Mouse (Mus musculus): ENCODE measurements around the gene Pxdc1. TPM values are rescaled to one million over a fixed set of nuclear protein-coding genes. Genes with fewer than 3 reads are reported as not detected.

The Pxdc1 gene
- polyA plus RNA-seq (2015; fragmentation: Nextera tagmentation; extraction: Ambion mirVana): 19.1 and 19.9 TPM in 2 replicates

DNA sequence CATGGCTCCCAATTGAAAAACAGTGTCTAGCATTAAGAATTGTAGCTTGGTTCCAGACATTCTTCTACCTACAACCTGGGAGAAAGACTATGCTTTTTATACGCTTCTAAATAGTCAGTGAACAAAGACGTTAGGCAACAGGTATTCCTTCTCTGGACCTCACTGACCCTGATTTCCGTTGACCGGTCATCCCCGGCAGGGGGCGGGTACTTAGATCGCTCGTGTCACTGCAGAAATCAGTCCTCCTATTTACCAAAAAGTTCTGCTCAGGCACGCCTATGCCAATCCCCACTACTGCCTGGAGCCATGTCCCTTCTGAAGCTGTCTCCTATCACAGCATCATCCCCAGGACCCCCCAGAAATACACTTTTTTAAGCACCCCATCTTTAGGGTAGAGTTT is at the start of gene Pxdc1:
TSS of gene Pxdc1 (minus strand) at position 96 of the 400 bp plus-strand sequence.
- peaks cover 39% of the 10 kb centered on the region for H3K4me1 ChIP-seq (replicated peaks)
- peak within 1 kb of the TSS; percentile 74 for H3K9ac ChIP-seq
- peak within 1 kb of the TSS; percentile 92 for H3K4me2 ChIP-seq
- peaks cover 4% of the 10 kb centered on the region; the same call in 1 of the 2 replicates for H3K27me3 ChIP-seq
- H3K27ac ChIP-seq: peak within 1 kb of the TSS; percentile 88
- no peaks in the 10 kb centered on the region for H3K9me3 ChIP-seq (replicated peaks)
- H3K36me3 ChIP-seq: no peaks in the 10 kb centered on the region
- 5% methylated on average over 9 of the region's 9 CpGs for WGBS
- ATAC-seq (replicated peaks; ENCODE audit: insufficient number of reproducible peaks, insufficient read depth, low FRiP score, low read depth): no peak
- peak within 1 kb of the TSS; percentile 67 for H3K4me3 ChIP-seq

DNA sequence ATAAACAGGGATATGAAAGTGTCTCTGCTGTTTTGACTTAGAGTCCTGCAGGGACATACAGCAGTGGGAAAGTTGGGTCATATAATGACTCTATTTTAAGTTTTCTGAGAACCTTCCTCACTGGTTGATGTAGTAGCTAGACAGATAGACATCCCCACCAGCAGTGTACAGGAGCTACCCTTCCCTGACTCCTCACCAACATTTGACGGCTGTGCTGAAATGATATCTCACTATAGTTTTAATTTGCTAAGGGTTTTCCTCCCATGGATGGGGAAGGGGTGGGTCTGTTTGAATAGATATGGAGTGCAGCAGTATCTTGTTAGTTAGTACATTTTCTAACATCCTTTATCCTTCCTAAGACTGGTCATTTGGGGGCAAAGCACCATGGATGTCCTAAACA is 47.3 kb upstream of the Pxdc1 start:
- Histone ChIP-seq H3K9ac (no peak overlapping the region), H3K27me3 (no peaks in the 10 kb centered on the region), H3K9me3 (replicated peaks) (no peaks in the 10 kb centered on the region), H3K4me3 (no peak overlapping the region), H3K4me1 (replicated peaks) (no peaks in the 10 kb centered on the region), H3K4me2 (no peak overlapping the region), H3K27ac (no peak overlapping the region), H3K36me3 (no peaks in the 10 kb centered on the region)
- WGBS: 65% methylated on average over 1 of the region's 1 CpGs
- ATAC-seq (replicated peaks; ENCODE audit: insufficient number of reproducible peaks, insufficient read depth, low FRiP score, low read depth): no peak

DNA sequence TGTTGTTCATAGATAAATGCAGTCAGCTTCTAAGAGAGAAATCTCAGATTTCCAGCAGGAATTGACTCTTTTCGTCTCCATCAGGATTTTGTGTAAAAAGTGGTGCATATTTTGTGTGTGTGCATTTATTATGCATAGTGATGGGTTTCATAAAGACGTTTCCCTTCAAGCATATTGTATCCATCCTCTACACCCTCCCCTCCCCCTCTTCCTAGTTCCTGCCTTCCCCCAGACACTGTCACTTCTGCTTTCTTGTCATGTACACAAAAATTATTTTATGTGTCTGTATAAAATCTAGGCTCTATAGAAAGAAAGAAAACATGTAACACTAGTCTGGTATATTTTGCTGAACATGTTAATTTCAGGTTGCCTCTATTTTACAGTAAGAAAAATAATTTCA is 46.8 kb upstream of the Pxdc1 start:
- H3K27me3 ChIP-seq: no peaks in the 10 kb centered on the region
- no peaks in the 10 kb centered on the region for H3K9me3 ChIP-seq (replicated peaks)
- H3K36me3 ChIP-seq: no peaks in the 10 kb centered on the region
- no peak overlapping the region for H3K27ac ChIP-seq
- no peak overlapping the region for H3K4me2 ChIP-seq
- H3K4me1 ChIP-seq (replicated peaks): no peaks in the 10 kb centered on the region
- H3K9ac ChIP-seq: no peak overlapping the region
- no peak for ATAC-seq (replicated peaks; ENCODE audit: insufficient number of reproducible peaks, insufficient read depth, low FRiP score, low read depth)
- no peak overlapping the region for H3K4me3 ChIP-seq
- 63% methylated on average over 2 of the region's 2 CpGs for WGBS

DNA sequence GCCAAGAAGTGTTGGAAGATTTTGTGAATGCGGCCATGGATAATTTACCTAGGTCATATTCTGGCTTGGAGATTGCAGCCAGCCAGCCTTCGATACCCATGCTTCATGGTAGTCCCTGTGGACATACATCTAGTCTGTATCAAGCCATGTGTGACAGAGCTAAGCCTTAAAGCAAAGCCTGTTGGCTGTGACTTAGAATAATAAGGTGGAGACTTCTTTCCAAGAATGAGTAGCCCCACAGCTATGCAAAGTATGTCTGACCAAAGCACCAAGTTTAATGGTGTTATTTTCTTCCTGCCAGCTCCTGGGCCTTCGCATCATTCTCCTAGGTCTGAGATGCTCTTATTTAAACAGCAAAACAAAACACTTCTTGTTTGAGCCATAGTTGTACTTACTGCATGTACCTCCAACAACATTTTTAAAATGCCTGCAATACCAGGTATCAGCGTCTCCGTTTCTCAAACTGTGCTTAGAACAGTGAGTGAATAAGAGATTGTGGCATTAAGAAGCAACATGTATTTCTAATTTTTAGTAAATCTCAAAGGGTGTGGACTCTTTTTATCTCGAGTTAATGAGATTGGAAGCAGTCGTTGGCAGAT is 43.5 kb upstream of the Pxdc1 start:
- no peak overlapping the region for H3K27ac ChIP-seq
- no peak overlapping the region for H3K4me3 ChIP-seq
- H3K9me3 ChIP-seq (replicated peaks): no peaks in the 10 kb centered on the region
- H3K36me3 ChIP-seq: no peaks in the 10 kb centered on the region
- H3K9ac ChIP-seq: no peak overlapping the region
- no peak for ATAC-seq (replicated peaks; ENCODE audit: insufficient number of reproducible peaks, insufficient read depth, low FRiP score, low read depth)
- WGBS: 64% methylated on average over 7 of the region's 7 CpGs
- H3K4me1 ChIP-seq (replicated peaks): 0 out of 2 replicates have a peak, but pooled peaks cover 2% of the 10 kb centered on the region
- no peak overlapping the region for H3K4me2 ChIP-seq
- H3K27me3 ChIP-seq: no peaks in the 10 kb centered on the region

DNA sequence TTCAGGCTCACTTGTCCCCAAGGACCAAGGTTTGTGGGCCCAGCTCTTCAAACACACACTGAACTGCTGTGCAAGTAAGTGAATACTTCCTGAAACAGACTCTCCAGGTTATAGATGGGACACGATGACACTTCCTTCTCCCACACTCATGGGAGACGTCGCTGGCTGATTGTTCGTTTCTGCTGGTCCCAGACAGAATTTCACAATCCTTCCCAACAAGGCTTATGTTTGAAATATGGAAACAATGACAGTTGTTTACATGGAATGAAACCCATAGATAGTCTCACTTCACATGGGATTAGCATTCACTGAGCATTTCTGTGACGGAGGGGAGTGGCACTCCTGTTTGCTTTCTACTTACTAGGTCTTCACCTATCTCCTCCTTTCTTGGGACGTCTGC is 39.8 kb upstream of the Pxdc1 start:
- Histone ChIP-seq H3K4me3 (no peak overlapping the region), H3K27me3 (no peaks in the 10 kb centered on the region), H3K4me1 (replicated peaks) (peaks cover 2% of the 10 kb centered on the region; the same call in 1 of the 2 replicates), H3K36me3 (no peaks in the 10 kb centered on the region), H3K27ac (no peak overlapping the region), H3K4me2 (no peak overlapping the region), H3K9ac (no peak overlapping the region), H3K9me3 (replicated peaks) (no peaks in the 10 kb centered on the region)
- no peak for ATAC-seq (replicated peaks; ENCODE audit: insufficient number of reproducible peaks, insufficient read depth, low FRiP score, low read depth)
- WGBS: 68% methylated on average over 6 of the region's 6 CpGs

DNA sequence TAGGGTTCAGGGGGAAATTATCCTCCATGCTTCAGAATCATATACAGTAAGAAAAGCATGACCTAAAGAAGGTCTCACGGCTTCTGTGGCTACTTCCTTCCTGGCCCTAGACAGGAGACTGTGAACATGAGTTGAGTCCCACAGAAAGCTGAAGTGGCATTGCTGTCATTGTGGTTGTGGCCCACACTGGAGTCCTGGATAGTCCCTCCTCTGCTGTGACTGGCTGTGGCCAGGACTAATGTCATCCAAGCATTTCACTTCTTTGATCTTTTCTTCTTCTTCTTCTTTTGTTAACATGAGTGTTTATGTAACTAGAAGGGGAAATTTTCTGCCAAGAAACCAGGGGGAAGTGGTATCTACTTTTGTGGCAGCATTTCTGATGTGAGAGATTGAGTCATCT is 37.8 kb upstream of the Pxdc1 start:
- Histone ChIP-seq H3K27me3 (no peaks in the 10 kb centered on the region), H3K4me1 (replicated peaks) (peaks cover 2% of the 10 kb centered on the region; the same call in 1 of the 2 replicates), H3K4me3 (no peak overlapping the region), H3K9me3 (replicated peaks) (no peaks in the 10 kb centered on the region), H3K36me3 (no peaks in the 10 kb centered on the region), H3K27ac (no peak overlapping the region), H3K9ac (no peak overlapping the region), H3K4me2 (no peak overlapping the region)
- ATAC-seq (replicated peaks; ENCODE audit: insufficient number of reproducible peaks, insufficient read depth, low FRiP score, low read depth): no peak
- WGBS: 71% methylated on average over 1 of the region's 1 CpGs

DNA sequence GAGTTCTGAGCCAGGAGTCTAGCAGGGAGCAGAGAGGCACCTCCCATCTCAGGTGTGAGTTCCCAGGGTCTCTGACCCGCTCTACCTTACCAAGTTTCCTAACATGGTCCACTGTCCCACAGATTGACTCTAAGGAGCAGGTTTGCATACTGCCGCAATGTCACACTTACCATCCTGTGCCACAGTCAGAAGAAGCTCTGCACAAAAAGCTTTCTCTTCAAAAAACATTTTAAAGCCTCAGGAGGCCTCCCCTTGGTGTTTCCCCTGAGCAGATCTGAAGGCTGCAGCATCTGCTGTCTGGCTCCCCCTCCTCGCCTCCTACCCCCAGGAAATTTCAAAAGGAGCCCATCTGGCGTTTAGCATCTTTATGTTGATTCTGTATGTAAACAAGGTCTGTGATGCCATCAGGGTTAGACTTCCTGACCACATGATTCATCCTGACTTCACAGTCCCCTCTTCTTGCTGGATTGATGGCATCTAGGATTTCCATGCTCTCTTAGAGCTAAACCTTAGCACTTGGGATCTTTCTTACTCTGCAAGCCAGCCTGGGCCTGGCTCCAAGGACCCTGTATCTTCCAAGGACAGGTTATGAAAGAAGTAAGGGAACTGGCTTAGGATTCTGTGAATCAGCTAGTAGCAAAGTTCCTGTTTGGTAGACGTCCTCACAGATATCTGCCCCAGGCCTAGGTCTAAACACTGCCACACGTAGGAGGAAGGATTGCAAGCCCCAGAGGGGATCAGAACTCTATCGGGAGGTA is 31.9 kb upstream of the Pxdc1 start:
- H3K9ac ChIP-seq: no peak overlapping the region
- H3K4me1 ChIP-seq (replicated peaks): peaks cover 11% of the 10 kb centered on the region
- no peak overlapping the region for H3K4me3 ChIP-seq
- no peak overlapping the region for H3K27ac ChIP-seq
- H3K9me3 ChIP-seq (replicated peaks): no peaks in the 10 kb centered on the region
- H3K36me3 ChIP-seq: no peaks in the 10 kb centered on the region
- ATAC-seq (replicated peaks; ENCODE audit: insufficient number of reproducible peaks, insufficient read depth, low FRiP score, low read depth): no peak
- WGBS: 74% methylated on average over 7 of the region's 7 CpGs
- no peaks in the 10 kb centered on the region for H3K27me3 ChIP-seq
- H3K4me2 ChIP-seq: no peak overlapping the region

DNA sequence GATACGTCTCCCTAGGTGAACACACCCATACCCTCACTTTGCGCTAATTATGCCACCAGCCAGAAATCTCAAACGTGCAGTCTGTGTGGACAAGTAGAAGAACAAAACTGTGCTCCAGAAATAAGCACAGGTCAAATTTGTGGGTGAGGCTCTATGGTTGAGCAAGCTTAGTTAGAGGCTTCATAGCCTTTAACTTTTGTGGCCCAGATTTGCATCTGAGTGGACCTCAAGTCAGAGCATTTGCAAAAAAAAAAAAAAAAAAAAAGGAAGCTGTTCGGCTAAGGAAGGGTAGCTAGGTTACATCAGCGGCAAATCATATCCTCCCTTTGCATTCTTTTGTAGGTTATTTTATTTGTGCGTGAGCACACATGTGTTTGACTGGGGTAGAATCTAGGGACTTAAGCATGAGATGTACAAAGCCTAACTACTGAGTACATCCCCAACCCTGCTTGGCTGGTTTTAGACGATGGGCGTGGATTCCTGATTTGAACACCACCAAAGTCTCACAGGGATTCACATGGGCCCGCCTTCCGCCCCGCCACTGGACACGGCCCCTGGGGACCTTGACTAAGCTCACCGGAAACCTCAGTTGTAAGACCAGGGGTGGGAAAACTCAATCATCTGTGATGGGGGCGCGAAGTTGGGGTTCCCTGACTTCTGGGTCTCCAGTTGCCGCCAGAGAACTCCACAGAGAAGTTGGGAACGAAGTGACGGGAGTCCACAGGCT is 30.6 kb upstream of the Pxdc1 start:
- H3K27ac ChIP-seq: no peak overlapping the region
- H3K9ac ChIP-seq: no peak overlapping the region
- WGBS: 82% methylated on average over 18 of the region's 18 CpGs
- no peak for ATAC-seq (replicated peaks; ENCODE audit: insufficient number of reproducible peaks, insufficient read depth, low FRiP score, low read depth)
- no peaks in the 10 kb centered on the region for H3K27me3 ChIP-seq
- H3K4me2 ChIP-seq: no peak overlapping the region
- H3K4me1 ChIP-seq (replicated peaks): peaks cover 11% of the 10 kb centered on the region
- H3K4me3 ChIP-seq: no peak overlapping the region
- H3K36me3 ChIP-seq: no peaks in the 10 kb centered on the region
- no peaks in the 10 kb centered on the region for H3K9me3 ChIP-seq (replicated peaks)

DNA sequence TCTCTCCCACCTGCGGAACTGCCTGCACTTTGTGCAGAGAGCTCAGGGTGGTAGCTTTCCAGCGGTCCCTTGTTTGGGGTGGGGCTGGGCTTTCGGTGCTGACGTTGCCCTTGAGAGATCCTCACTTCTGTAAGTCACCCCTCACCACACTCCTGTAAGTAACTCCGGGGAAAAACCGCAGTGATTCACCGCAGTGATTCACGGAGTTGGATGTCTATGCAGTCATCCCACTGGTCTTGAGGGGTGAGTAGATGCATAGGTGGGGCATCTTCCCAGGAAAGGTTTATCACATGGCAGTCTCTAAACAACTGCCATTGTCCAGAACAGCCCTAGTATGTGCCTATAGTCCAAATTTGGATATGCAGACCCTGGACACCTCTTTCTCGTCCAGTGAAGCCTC is 30.0 kb upstream of the Pxdc1 start:
- 0 out of 2 replicates have a peak overlapping the region, but pooled peaks have one; percentile 5 for H3K27ac ChIP-seq
- H3K36me3 ChIP-seq: no peaks in the 10 kb centered on the region
- no peaks in the 10 kb centered on the region for H3K9me3 ChIP-seq (replicated peaks)
- no peak overlapping the region for H3K4me2 ChIP-seq
- H3K4me1 ChIP-seq (replicated peaks): peaks cover 11% of the 10 kb centered on the region
- no peak for ATAC-seq (replicated peaks; ENCODE audit: insufficient number of reproducible peaks, insufficient read depth, low FRiP score, low read depth)
- WGBS: 56% methylated on average over 9 of the region's 9 CpGs
- no peak overlapping the region for H3K9ac ChIP-seq
- no peaks in the 10 kb centered on the region for H3K27me3 ChIP-seq
- H3K4me3 ChIP-seq: no peak overlapping the region

DNA sequence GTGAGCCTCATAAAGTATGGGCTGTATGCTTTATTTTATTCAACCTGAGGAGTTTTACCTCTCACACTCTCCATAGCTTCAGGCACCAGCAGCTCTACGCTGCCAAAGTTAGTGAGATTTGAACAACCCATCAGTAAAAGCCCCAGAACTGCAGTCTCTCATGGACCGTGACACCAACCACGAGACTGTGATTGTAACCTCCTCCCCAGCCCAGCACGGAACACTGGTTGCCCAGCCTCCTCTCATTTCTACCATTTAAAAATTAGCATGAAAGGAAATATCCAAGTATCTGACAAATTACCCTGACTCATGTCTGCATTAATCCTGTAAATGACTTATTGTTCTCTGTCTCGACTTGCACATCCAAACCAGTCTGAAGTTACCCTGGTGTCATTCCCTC is 23.2 kb upstream of the Pxdc1 start:
- H3K27ac ChIP-seq: no peak overlapping the region

DNA sequence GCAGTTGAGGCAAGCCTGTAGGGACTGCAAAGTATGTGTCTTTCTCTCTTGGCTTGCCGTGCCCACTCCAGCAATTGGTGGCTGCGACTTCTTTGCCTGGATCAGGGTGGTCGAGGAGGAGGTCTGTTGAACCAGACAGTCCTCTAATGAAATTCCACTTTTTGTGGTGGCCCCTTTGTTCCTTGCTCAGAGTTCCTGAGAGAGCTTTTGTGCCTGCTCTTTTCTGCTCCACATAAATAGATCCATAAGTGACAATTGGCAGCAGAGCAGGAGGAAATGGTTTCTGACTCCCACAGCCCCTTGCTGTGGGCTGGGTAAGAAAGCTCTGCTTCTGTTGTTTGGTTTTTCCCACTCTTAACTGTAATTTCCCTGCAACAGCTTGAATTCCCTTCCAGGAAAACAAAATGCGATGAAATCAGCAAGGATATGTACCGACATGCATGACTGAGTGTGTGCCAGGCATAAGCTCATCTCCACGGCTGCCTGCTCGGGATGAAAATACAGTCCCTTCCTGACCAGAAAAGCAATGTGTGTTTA is 22.6 kb upstream of the Pxdc1 start:
- Histone ChIP-seq H3K9me3 (replicated peaks) (no peaks in the 10 kb centered on the region), H3K4me3 (no peak overlapping the region), H3K9ac (no peak overlapping the region), H3K4me1 (replicated peaks) (peaks cover 6% of the 10 kb centered on the region; the same call in 1 of the 2 replicates), H3K36me3 (no peaks in the 10 kb centered on the region), H3K27me3 (no peaks in the 10 kb centered on the region), H3K4me2 (no peak overlapping the region), H3K27ac (peak overlapping the region; percentile 38; the same call in 1 of the 2 replicates)
- WGBS: 52% methylated on average over 7 of the region's 7 CpGs
- ATAC-seq (replicated peaks; ENCODE audit: insufficient number of reproducible peaks, insufficient read depth, low FRiP score, low read depth): no peak

More for the DNA sequence above, 23.2 kb upstream of the Pxdc1 start:
- Histone ChIP-seq H3K9ac (no peak overlapping the region), H3K27me3 (no peaks in the 10 kb centered on the region), H3K4me2 (no peak overlapping the region), H3K4me3 (no peak overlapping the region), H3K9me3 (replicated peaks) (no peaks in the 10 kb centered on the region), H3K4me1 (replicated peaks) (peaks cover 6% of the 10 kb centered on the region; the same call in 1 of the 2 replicates), H3K36me3 (no peaks in the 10 kb centered on the region)
- no peak for ATAC-seq (replicated peaks; ENCODE audit: insufficient number of reproducible peaks, insufficient read depth, low FRiP score, low read depth)
- WGBS: 69% methylated on average over 5 of the region's 5 CpGs
